In genomic region chr17:70844971-70845370, GRCm38 (mm10) we compare ENCODE assay signal across 9 mouse cellular contexts. TPM values are rescaled to one million over a fixed set of nuclear protein-coding genes. Genes with fewer than 3 reads are reported as not detected.
DNase-seq lines count a peak whose midpoint lies in the region; ATAC-seq and TF ChIP-seq lines count a peak whose summit lies in the region.
"Had no signal": no experiment of that assay in that cellular context is flagged by ENCODE, and none has a peak within 500 bp of the region (broad histone marks: within the 10 kb centered on the region; RNA-seq: fewer than 3 reads in every experiment).

No protein-coding gene starts in this region.

- peak; percentile 50 to 71 for DNase-seq in cerebellum, postnatal 14 days
- DNase-seq in cerebellum, adult 9-11 months = no peak
- DNase-seq in limb, embryonic 14.5 days (ENCODE audit: low spot score) = peak; percentile 70
- DNase-seq in limb, embryonic 10.5 days (ENCODE audit: low spot score) = no peak
- DNase-seq in liver, postnatal 0 days = no peak
- no peak for DNase-seq in thymus, adult 18-20 months
- no peak for DNase-seq in embryo, embryonic 11 days

- no peak overlapping the region for H3K4me3 ChIP-seq in limb, embryonic 14.5 days (replicated peaks; ENCODE audit: low read length)
- H3K4me3 ChIP-seq in limb, embryonic 10.5 days = no peak overlapping the region
- H3K4me3 ChIP-seq in hindbrain, embryonic 16.5 days (ENCODE audit: low read length) = no peak overlapping the region
- H3K4me3 ChIP-seq in liver, postnatal 0 days (ENCODE audit: low read depth, low read length) = no peak overlapping the region
- H3K4me3 ChIP-seq: neural tube, embryonic 13.5 days had no signal

- H3K27me3 ChIP-seq in limb, embryonic 14.5 days (ENCODE audit: control insufficient read depth, insufficient read depth, low read length) = no peaks in the 10 kb centered on the region
- no peaks in the 10 kb centered on the region for H3K27me3 ChIP-seq in limb, embryonic 10.5 days (ENCODE audit: low read depth, poor library complexity, severe bottlenecking)
- no peaks in the 10 kb centered on the region for H3K27me3 ChIP-seq in hindbrain, embryonic 16.5 days (replicated peaks; ENCODE audit: control insufficient read depth, insufficient read depth, low read length)
- H3K27me3 ChIP-seq in liver, postnatal 0 days (ENCODE audit: insufficient read depth, low read length) = no peaks in the 10 kb centered on the region

- no peak for ATAC-seq in limb, embryonic 14.5 days (ENCODE audit: low FRiP score, low read depth)
- peak; percentile 35; the same call in 1 of the 2 replicates for ATAC-seq in hindbrain, embryonic 16.5 days
- no peak for ATAC-seq in liver, postnatal 0 days

- no peak overlapping the region for H3K27ac ChIP-seq in limb, embryonic 14.5 days (replicated peaks; ENCODE audit: low read depth, low read length)
- no peak overlapping the region for H3K27ac ChIP-seq in limb, embryonic 10.5 days
- no peak overlapping the region for H3K27ac ChIP-seq in hindbrain, embryonic 16.5 days (ENCODE audit: low read depth, low read length)
- peak overlapping the region; percentile 79 for H3K27ac ChIP-seq in liver, postnatal 0 days (ENCODE audit: low read depth)
- H3K27ac ChIP-seq: neural tube, embryonic 13.5 days had no signal

- TF ChIP-seq CTCF in liver, postnatal 0 days (IDR thresholded peaks at IDR 0.05; ENCODE audit: low read depth) = no peak

- H3K36me3 ChIP-seq in limb, embryonic 14.5 days (ENCODE audit: control insufficient read depth, insufficient read depth, low read length) = peaks cover 59% of the 10 kb centered on the region
- H3K36me3 ChIP-seq in limb, embryonic 10.5 days = peaks cover 59% of the 10 kb centered on the region
- H3K36me3 ChIP-seq in hindbrain, embryonic 16.5 days (ENCODE audit: control insufficient read depth, insufficient read depth, low read length) = no peaks in the 10 kb centered on the region
- peaks cover 19% of the 10 kb centered on the region for H3K36me3 ChIP-seq in liver, postnatal 0 days (replicated peaks; ENCODE audit: insufficient read depth, low read length)

- no peak for TF ChIP-seq POLR2A in limb, embryonic 14.5 days (IDR thresholded peaks at IDR 0.05; ENCODE audit: borderline replicate concordance, extremely low read depth, insufficient read depth, insufficient read length)

- 0 out of 2 replicates have a peak, but pooled peaks cover 3% of the 10 kb centered on the region for H3K4me1 ChIP-seq in limb, embryonic 14.5 days (ENCODE audit: control insufficient read depth, insufficient read depth, low read length)
- peaks cover 46% of the 10 kb centered on the region for H3K4me1 ChIP-seq in limb, embryonic 10.5 days
- H3K4me1 ChIP-seq in hindbrain, embryonic 16.5 days (ENCODE audit: control insufficient read depth, insufficient read depth, low read depth, low read length) = peaks cover 8% of the 10 kb centered on the region; the same call in 1 of the 2 replicates
- H3K4me1 ChIP-seq in liver, postnatal 0 days (ENCODE audit: insufficient read depth) = peaks cover 11% of the 10 kb centered on the region

- H3K9me3 ChIP-seq in limb, embryonic 14.5 days (ENCODE audit: control insufficient read depth, low read length) = no peaks in the 10 kb centered on the region
- H3K9me3 ChIP-seq in limb, embryonic 10.5 days (replicated peaks) = no peaks in the 10 kb centered on the region
- H3K9me3 ChIP-seq in hindbrain, embryonic 16.5 days (ENCODE audit: control insufficient read depth, low read length) = no peaks in the 10 kb centered on the region
- H3K9me3 ChIP-seq in liver, postnatal 0 days (ENCODE audit: low read length) = no peaks in the 10 kb centered on the region
- H3K9me3 ChIP-seq: neural tube, embryonic 13.5 days had no signal

- no peak for TF ChIP-seq EP300 in liver, postnatal 0 days (IDR thresholded peaks at IDR 0.05; ENCODE audit: low read depth)

- H3K4me2 ChIP-seq in limb, embryonic 14.5 days (replicated peaks; ENCODE audit: low read depth, low read length, severe bottlenecking) = no peak overlapping the region
- no peak overlapping the region for H3K4me2 ChIP-seq in hindbrain, embryonic 16.5 days (ENCODE audit: low read length)
- H3K4me2 ChIP-seq in liver, postnatal 0 days (ENCODE audit: low read depth, low read length) = peak overlapping the region; percentile 8
- H3K4me2 ChIP-seq: neural tube, embryonic 13.5 days had no signal

- 66% methylated on average over 10 of the region's 10 CpGs for WGBS in limb, embryonic 14.5 days
- WGBS in limb, embryonic 10.5 days = 87% methylated on average over 10 of the region's 10 CpGs
- WGBS in hindbrain, embryonic 16.5 days = 43% methylated on average over 10 of the region's 10 CpGs
- WGBS in liver, postnatal 0 days (ENCODE audit: insufficient replicate concordance) = 68% methylated on average over 10 of the region's 10 CpGs

- no peak overlapping the region for H3K9ac ChIP-seq in limb, embryonic 14.5 days (ENCODE audit: low read depth, low read length, severe bottlenecking)
- H3K9ac ChIP-seq in hindbrain, embryonic 16.5 days (ENCODE audit: low read depth, low read length) = no peak overlapping the region
- no peak overlapping the region for H3K9ac ChIP-seq in liver, postnatal 0 days (replicated peaks)
- H3K9ac ChIP-seq: neural tube, embryonic 13.5 days had no signal

RNA-seq across cellular contexts. Expression of gene Tgif1, which starts 8.4 kb away (rescaled TPM):
- 64.8 and 76.2 TPM in 2 replicates for polyA plus RNA-seq in limb, embryonic 14.5 days (2012; rRNA removed)
- 52.7 and 64.6 TPM in 2 replicates for polyA plus RNA-seq in limb, embryonic 14.5 days (2014; fragmentation: Nextera tagmentation; extraction: Ambion mirVana)
- 105 and 132 TPM in 2 replicates for polyA plus RNA-seq in limb, embryonic 10.5 days (2016; fragmentation: Nextera tagmentation; extraction: Ambion mirVana)
- 13.2 and 14.5 TPM in 2 replicates for polyA plus RNA-seq in hindbrain, embryonic 16.5 days (2015; fragmentation: Nextera tagmentation; extraction: Ambion mirVana)
- polyA plus RNA-seq in liver, postnatal 0 days (2015; fragmentation: Nextera tagmentation; extraction: Ambion mirVana) = 12.6 and 16.4 TPM in 2 replicates

Comparison
In these comparisons a context has a peak if more than half of its experiments do, and no peak if none do; other contexts are left out.
1. DNase-seq: peak in cerebellum, postnatal 14 days (2 of 2) and limb, embryonic 14.5 days (single experiment); none in cerebellum, adult 9-11 months (single experiment), limb, embryonic 10.5 days (single experiment), liver, postnatal 0 days (single experiment), thymus, adult 18-20 months (0 of 2) and embryo, embryonic 11 days (single experiment).